Mouse (Mus musculus): ENCODE results near the gene Coro1b.
A peak's percentile ranks its signal among the peaks of the same experiment; 100 is the strongest.
"Not testable (repeated sequence)": the region's sequence is repeated elsewhere in the genome, so short reads cannot be mapped to it uniquely, and the experiment has no call there.

Coro1b gene

GRCm38 (mm10) chr19:4120496-4120895 is 27.9 kb upstream of the Coro1b start:
- DNase-seq (ENCODE audit: low read depth): peak; percentile 29

- peak; percentile 99 for DNase-seq (ENCODE audit: low read depth)
Observed at GRCm38 (mm10) chr19:4121097-4121805, 27.2 kb upstream of the Coro1b start.

- peak; percentile 83 for DNase-seq (ENCODE audit: low read depth)
Observed at GRCm38 (mm10) chr19:4121896-4122295, 26.5 kb upstream of the Coro1b start.

- DNase-seq (ENCODE audit: low read depth): peak; percentile 66
Observed at GRCm38 (mm10) chr19:4122411-4123370, 25.7 kb upstream of the Coro1b start.

GRCm38 (mm10) chr19:4124432-4124831 is 24.0 kb upstream of the Coro1b start:
- DNase-seq (ENCODE audit: low read depth): no peak

GRCm38 (mm10) chr19:4125268-4125667 is 23.2 kb upstream of the Coro1b start:
- peak; percentile 53 for DNase-seq (ENCODE audit: low read depth)

- peak; percentile 98 for DNase-seq (ENCODE audit: low read depth)
Observed at GRCm38 (mm10) chr19:4125741-4126696, 22.4 kb upstream of the Coro1b start, which contains the start of gene Aip. Gene Aip, minus strand, starts transcription at chr19:4125858.

- peak; percentile 45 for DNase-seq (ENCODE audit: low read depth)
Observed at GRCm38 (mm10) chr19:4126759-4127495, 21.5 kb upstream of the Coro1b start.

GRCm38 (mm10) chr19:4129462-4129861 is 19.0 kb upstream of the Coro1b start:
- DNase-seq (ENCODE audit: low read depth): no peak

- no peak for DNase-seq (ENCODE audit: low read depth)
Observed at GRCm38 (mm10) chr19:4130106-4130505, 18.3 kb upstream of the Coro1b start.

GRCm38 (mm10) chr19:4131075-4131474 is 17.3 kb upstream of the Coro1b start:
- DNase-seq (ENCODE audit: low read depth): no peak

- peak; percentile 28 for DNase-seq (ENCODE audit: low read depth)
Observed at GRCm38 (mm10) chr19:4131768-4132167, 16.7 kb upstream of the Coro1b start.

GRCm38 (mm10) chr19:4134354-4134753 is 14.1 kb upstream of the Coro1b start:
- no peak for DNase-seq (ENCODE audit: low read depth)

- DNase-seq (ENCODE audit: low read depth): not testable (repeated sequence)
Observed at GRCm38 (mm10) chr19:4135229-4135962, 13.0 kb upstream of the Coro1b start.

GRCm38 (mm10) chr19:4135963-4136345 is 12.5 kb upstream of the Coro1b start:
- peak; percentile 58 for DNase-seq (ENCODE audit: low read depth)

- peak; percentile 64 for DNase-seq (ENCODE audit: low read depth)
Observed at GRCm38 (mm10) chr19:4136463-4136862, 12.0 kb upstream of the Coro1b start.

GRCm38 (mm10) chr19:4137913-4138312 is 10.5 kb upstream of the Coro1b start:
- DNase-seq (ENCODE audit: low read depth): no peak

- no peak for DNase-seq (ENCODE audit: low read depth)
Observed at GRCm38 (mm10) chr19:4139446-4139845, 9.0 kb upstream of the Coro1b start, which contains the start of gene Gpr152. Gene Gpr152, plus strand, starts transcription at chr19:4139787.

- DNase-seq (ENCODE audit: low read depth): no peak
Observed at GRCm38 (mm10) chr19:4140147-4140546, 8.3 kb upstream of the Coro1b start.
